Mouse (Mus musculus) liver, embryonic 16.5 days (tissue): Measurements from ENCODE around the gene Spata31d1b. TPM values are rescaled to one million over a fixed set of nuclear protein-coding genes. Genes with fewer than 3 reads are reported as not detected.
"Not testable (repeated sequence)": the region's sequence is repeated elsewhere in the genome, so short reads cannot be mapped to it uniquely, and the experiment has no call there.

Experiments
- ATAC-seq: fragments of 200-750 bp; cut with Nextera tagmentation; 2 replicates; pipeline ENCODE4 v1.8.0; 2017; ENCODE audit warnings: low read depth, mild to moderate bottlenecking, moderate number of reproducible peaks, moderate library complexity
- H3K27ac ChIP-seq: fragments of 300-500 bp; sonication (generic); 2 replicates; pipeline ENCODE4 v1.5.1; 2014; ENCODE audit warnings: mild to moderate bottlenecking, low read length
- H3K27me3 ChIP-seq: fragments of 300-500 bp; sonication (generic); 2 replicates; pipeline ENCODE4 v1.6.1; 2014; ENCODE audit warnings: low read depth, low read length, mixed read lengths; ENCODE audit not compliant: control insufficient read depth, insufficient read depth
- H3K36me3 ChIP-seq: fragments of 300-500 bp; sonication (generic); 2 replicates; pipeline ENCODE4 v1.6.1; 2014; ENCODE audit warnings: mild to moderate bottlenecking; ENCODE audit not compliant: control insufficient read depth, insufficient read depth
- H3K4me1 ChIP-seq: fragments of 300-500 bp; sonication (generic); 2 replicates; pipeline ENCODE4 v1.6.1; 2014; ENCODE audit warnings: low read depth, low read length, mixed read lengths; ENCODE audit not compliant: control insufficient read depth
- H3K4me2 ChIP-seq: fragments of 300-500 bp; sonication (generic); 2 replicates; pipeline ENCODE4 v1.6.1; 2014; ENCODE audit warnings: low read depth, low read length, mixed read lengths
- H3K4me3 ChIP-seq: fragments of 300-500 bp; sonication (generic); 2 replicates; pipeline ENCODE4 v1.5.1; 2014; ENCODE audit warnings: low read depth, mild to moderate bottlenecking, low read length
- H3K9ac ChIP-seq: fragments of 300-500 bp; sonication (generic); 2 replicates; pipeline ENCODE4 v1.6.1; 2014; ENCODE audit warnings: low read depth, low read length
- H3K9me3 ChIP-seq: fragments of 300-500 bp; sonication (generic); replicated peaks from 2 replicates; pipeline ENCODE4 v1.6.1; 2016; ENCODE audit warnings: low read length; ENCODE audit not compliant: control insufficient read depth
- WGBS: fragments of 180-500 bp; shearing (Covaris S2); extraction: QIAGEN DNeasy Blood & Tissue Kit; methylation state at CpG from one replicate; pipeline ENCODE4 v1.1.7; 2014; ENCODE audit not compliant: insufficient replicate concordance; 5-methylcytosine and 5-hydroxymethylcytosine counted together
- polyA plus RNA-seq: library from polyadenylated mRNA; unstranded; fragments of >200 nt; fragmentation: Nextera tagmentation; extraction: Ambion mirVana; gene quantifications from 2 replicates; pipeline ENCODE4 v1.2.1, GENCODE M21; 2015

Gene Spata31d1b
- polyA plus RNA-seq, 1 experiment from 2014 or later: not detected

GRCm38 (mm10) chr13:59704562-59704961 lies 7.5 kb upstream of the Spata31d1b start:
- WGBS: 13% methylated on average over 12 of the region's 12 CpGs
- no peaks in the 10 kb centered on the region for H3K9me3 ChIP-seq
- no peak overlapping the region for H3K27ac ChIP-seq
- H3K4me3 ChIP-seq: no peak overlapping the region
- no peak for ATAC-seq
- no peaks in the 10 kb centered on the region for H3K36me3 ChIP-seq
- no peaks in the 10 kb centered on the region for H3K4me1 ChIP-seq
- H3K4me2 ChIP-seq: no peak overlapping the region
- H3K9ac ChIP-seq: no peak overlapping the region
- H3K27me3 ChIP-seq: peaks cover 18% of the 10 kb centered on the region

GRCm38 (mm10) chr13:59710230-59710629 lies 1.9 kb upstream of the Spata31d1b start, which contains the start of gene Spata31d1a:
Spata31d1a (minus strand) TSS chr13:59710330.
- no peak within 1 kb of the TSS for H3K4me2 ChIP-seq
- no peak for ATAC-seq
- H3K27ac ChIP-seq: no peak within 1 kb of the TSS
- H3K9me3 ChIP-seq: no peaks in the 10 kb centered on the region
- WGBS: 80% methylated on average over 15 of the region's 15 CpGs
- no peak within 1 kb of the TSS for H3K4me3 ChIP-seq
- no peaks in the 10 kb centered on the region for H3K36me3 ChIP-seq
- no peaks in the 10 kb centered on the region for H3K27me3 ChIP-seq
- H3K4me1 ChIP-seq: no peaks in the 10 kb centered on the region
- no peak within 1 kb of the TSS for H3K9ac ChIP-seq

DNA sequence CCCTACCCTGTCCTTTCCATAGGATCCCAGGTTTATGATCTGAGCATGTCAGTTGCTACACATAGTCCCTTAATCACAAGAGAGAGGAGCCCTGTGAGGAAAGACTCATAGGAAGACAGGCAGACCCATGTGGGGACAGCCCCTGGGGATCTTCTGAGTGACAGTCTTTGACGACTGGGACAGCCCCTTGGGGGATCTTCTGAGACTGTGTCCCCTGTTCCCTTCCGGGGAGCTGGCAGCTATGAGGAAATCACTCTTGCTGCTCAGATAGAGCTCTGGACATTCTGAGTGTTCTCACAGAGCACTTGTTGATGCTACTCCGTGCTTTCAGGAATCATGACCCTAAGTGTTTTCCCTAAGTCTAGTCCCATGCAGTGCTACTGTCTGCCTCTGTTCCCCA lies 1.6 kb downstream of the Spata31d1b start:
- WGBS: 40% methylated on average over 3 of the region's 3 CpGs
- ATAC-seq: no peak
- Histone ChIP-seq H3K27me3 (no peaks in the 10 kb centered on the region), H3K9me3 (no peaks in the 10 kb centered on the region), H3K36me3 (no peaks in the 10 kb centered on the region), H3K4me2 (no peak overlapping the region), H3K4me1 (no peaks in the 10 kb centered on the region), H3K4me3 (no peak overlapping the region), H3K27ac (no peak overlapping the region), H3K9ac (no peak overlapping the region)

DNA sequence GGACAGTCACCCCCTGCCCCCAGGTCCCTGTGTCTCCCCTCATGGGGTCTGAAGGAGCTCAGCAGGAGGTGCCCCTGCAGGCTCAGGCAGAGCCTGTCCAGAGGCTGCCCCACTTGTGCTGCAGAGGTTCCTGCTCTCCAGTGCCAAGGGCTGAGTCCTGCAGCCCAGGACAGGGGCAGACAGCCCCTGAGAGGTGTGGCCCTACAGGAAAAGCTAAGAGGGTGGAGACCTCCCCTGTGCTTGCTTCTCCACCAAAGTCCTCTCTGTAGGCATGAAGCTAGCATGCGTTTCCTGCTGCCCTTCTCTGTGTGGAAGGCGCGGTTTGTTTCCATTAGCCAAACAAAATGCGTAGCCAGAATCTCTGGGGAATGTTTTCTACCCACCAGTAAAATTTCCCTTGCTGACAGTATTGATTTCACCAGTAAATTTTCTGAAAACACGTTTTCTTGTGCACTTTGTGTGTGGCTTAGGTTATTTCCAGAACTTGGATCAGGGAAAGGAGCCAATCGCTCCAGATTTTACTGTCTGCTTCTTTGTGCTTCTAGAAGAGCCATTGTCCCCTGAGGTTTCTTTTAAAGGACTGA lies 6.9 kb downstream of the Spata31d1b start:
- H3K4me1 ChIP-seq: peaks cover 12% of the 10 kb centered on the region

DNA sequence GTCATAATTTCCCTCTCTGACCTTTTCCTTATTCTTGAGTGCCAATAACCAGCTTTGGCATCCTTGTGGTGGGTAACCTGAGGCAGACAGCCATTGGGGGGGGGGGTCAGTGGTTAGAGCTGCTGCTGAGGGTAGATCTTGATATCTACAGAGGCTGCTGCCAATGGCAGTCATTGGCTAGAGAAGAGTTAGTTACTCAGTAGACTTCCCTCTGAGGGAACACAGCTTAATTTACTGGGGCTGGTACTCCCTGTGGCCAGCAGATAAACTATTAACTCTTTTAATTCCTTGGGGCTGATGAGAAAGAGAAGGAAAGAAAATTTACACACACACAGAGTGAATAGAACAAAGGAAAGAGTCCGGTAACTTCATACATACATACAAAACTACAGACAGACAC lies 7.4 kb downstream of the Spata31d1b start:
- ATAC-seq: peak; percentile 69
- Histone ChIP-seq H3K27ac (no peak overlapping the region), H3K9ac (no peak overlapping the region), H3K4me1 (peaks cover 12% of the 10 kb centered on the region), H3K9me3 (no peaks in the 10 kb centered on the region), H3K36me3 (no peaks in the 10 kb centered on the region), H3K4me2 (no peak overlapping the region), H3K27me3 (no peaks in the 10 kb centered on the region), H3K4me3 (no peak overlapping the region)
- 69% methylated on average over 1 of the region's 1 CpGs for WGBS

More for the DNA sequence above, 6.9 kb downstream of the Spata31d1b start:
- ATAC-seq: peak; percentile 48; the same call in 1 of the 2 replicates
- H3K9me3 ChIP-seq, H3K9ac ChIP-seq, H3K27me3 ChIP-seq, H3K27ac ChIP-seq, H3K36me3 ChIP-seq, H3K4me3 ChIP-seq, H3K4me2 ChIP-seq: not testable (repeated sequence)
- WGBS: 15% methylated on average over 6 of the region's 6 CpGs

DNA sequence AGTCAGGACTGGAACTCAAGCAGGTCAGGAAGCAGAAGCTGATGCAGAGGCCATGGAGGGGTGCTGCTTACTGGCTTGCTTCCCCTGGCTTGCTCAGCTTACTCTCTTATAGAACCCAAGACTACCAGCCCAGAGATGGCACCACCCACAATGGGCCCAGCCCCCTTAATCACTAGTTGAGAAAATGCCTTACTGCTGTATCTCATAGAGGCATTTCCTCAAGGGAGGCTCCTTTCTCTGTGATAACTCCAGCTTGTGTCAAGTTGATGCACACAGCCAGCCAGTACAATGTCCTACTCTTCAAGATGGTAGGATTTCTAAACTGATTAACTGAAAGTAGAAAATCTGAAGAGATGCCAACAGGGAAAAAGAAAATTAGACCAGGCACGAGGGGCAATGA lies 10.0 kb downstream of the Spata31d1b start:
- 42% methylated on average over 1 of the region's 1 CpGs for WGBS
- H3K36me3 ChIP-seq, H3K4me2 ChIP-seq, H3K4me3 ChIP-seq, H3K9ac ChIP-seq, H3K27ac ChIP-seq, H3K9me3 ChIP-seq: not testable (repeated sequence)
- H3K4me1 ChIP-seq: peaks cover 12% of the 10 kb centered on the region
- H3K27me3 ChIP-seq: peaks cover 12% of the 10 kb centered on the region; the same call in 1 of the 2 replicates
- peak; percentile 39; the same call in 1 of the 2 replicates for ATAC-seq

GRCm38 (mm10) chr13:59726139-59726867 lies 14.2 kb downstream of the Spata31d1b start:
- peaks cover 14% of the 10 kb centered on the region; the same call in 1 of the 2 replicates for H3K27me3 ChIP-seq

GRCm38 (mm10) chr13:59728378-59729093 lies 16.5 kb downstream of the Spata31d1b start:
- Histone ChIP-seq H3K4me1 (peaks cover 15% of the 10 kb centered on the region), H3K4me2 (no peak overlapping the region), H3K36me3 (no peaks in the 10 kb centered on the region), H3K27me3 (peaks cover 14% of the 10 kb centered on the region; the same call in 1 of the 2 replicates), H3K4me3 (no peak overlapping the region), H3K9me3 (no peaks in the 10 kb centered on the region), H3K27ac (no peak overlapping the region), H3K9ac (0 out of 2 replicates have a peak overlapping the region, but pooled peaks have one; percentile 25)
- 17% methylated on average over 7 of the region's 7 CpGs for WGBS
- peak; percentile 83 for ATAC-seq

More at GRCm38 (mm10) chr13:59726139-59726867, 14.2 kb downstream of the Spata31d1b start:
- no peak overlapping the region for H3K4me3 ChIP-seq
- peak overlapping the region; percentile 13 for H3K4me2 ChIP-seq
- no peaks in the 10 kb centered on the region for H3K9me3 ChIP-seq
- no peak overlapping the region for H3K27ac ChIP-seq
- H3K9ac ChIP-seq: no peak overlapping the region
- 34% methylated on average over 29 of the region's 29 CpGs for WGBS
- no peaks in the 10 kb centered on the region for H3K36me3 ChIP-seq
- no peak for ATAC-seq
- peaks cover 14% of the 10 kb centered on the region for H3K4me1 ChIP-seq
